Mouse (Mus musculus) midbrain, embryonic 14.5 days (tissue): Measurements from ENCODE around the gene Nid1. TPM values are rescaled to one million over a fixed set of nuclear protein-coding genes. Genes with fewer than 3 reads are reported as not detected.
"Not testable (repeated sequence)": the region's sequence is repeated elsewhere in the genome, so short reads cannot be mapped to it uniquely, and the experiment has no call there.

Source experiments
- ATAC-seq: fragments of 200-750 bp; cut with Nextera tagmentation; 2 replicates; pipeline ENCODE4 v1.8.0; 2017; ENCODE audit warnings: moderate number of reproducible peaks, moderate library complexity; ENCODE audit not compliant: low FRiP score, low TSS enrichment
- DNase-seq: peaks from one replicate; pipeline ENCODE4 v3.0.0-alpha.2; 2015
- H3K27ac ChIP-seq: fragments of 300-500 bp; sonication (generic); replicated peaks from 2 replicates; pipeline ENCODE4 v1.5.1; 2014; ENCODE audit warnings: mild to moderate bottlenecking, low read depth, low read length, moderate library complexity
- H3K27me3 ChIP-seq: fragments of 300-500 bp; sonication (generic); 2 replicates; pipeline ENCODE4 v1.6.1; 2014; ENCODE audit warnings: low read length, control low read depth, mixed read lengths; ENCODE audit not compliant: control insufficient read depth, insufficient read depth
- H3K36me3 ChIP-seq: fragments of 300-500 bp; sonication (generic); 2 replicates; pipeline ENCODE4 v1.6.1; 2014; ENCODE audit warnings: low read length, control low read depth; ENCODE audit not compliant: control insufficient read depth, insufficient read depth
- H3K4me1 ChIP-seq: fragments of 300-500 bp; sonication (generic); 2 replicates; pipeline ENCODE4 v1.6.1; 2014; ENCODE audit warnings: mild to moderate bottlenecking, antibody characterized with exemption, low read length, control low read depth; ENCODE audit not compliant: control insufficient read depth, insufficient read depth
- H3K4me2 ChIP-seq: fragments of 300-500 bp; sonication (generic); 2 replicates; pipeline ENCODE4 v1.6.1; 2014; ENCODE audit warnings: mild to moderate bottlenecking, low read length, moderate library complexity
- H3K4me3 ChIP-seq: fragments of 300-500 bp; sonication (generic); replicated peaks from 2 replicates; pipeline ENCODE4 v1.5.1; 2014; ENCODE audit warnings: low read depth, low read length
- H3K9ac ChIP-seq: fragments of 300-500 bp; sonication (generic); replicated peaks from 2 replicates; pipeline ENCODE4 v1.6.1; 2014; ENCODE audit warnings: mild to moderate bottlenecking, low read length, moderate library complexity
- H3K9me3 ChIP-seq: fragments of 300-500 bp; sonication (generic); 2 replicates; pipeline ENCODE4 v1.6.1; 2016; ENCODE audit warnings: low read length, control low read depth, mixed read lengths; ENCODE audit not compliant: control insufficient read depth
- WGBS: fragments of 180-500 bp; shearing (Covaris S2); extraction: QIAGEN DNeasy Blood & Tissue Kit; methylation state at CpG from one replicate; pipeline ENCODE4 v1.1.7; 2014; 5-methylcytosine and 5-hydroxymethylcytosine counted together
- polyA plus RNA-seq: library from polyadenylated mRNA; unstranded; fragments of >200 nt; fragmentation: Nextera tagmentation; extraction: Ambion mirVana; gene quantifications from 2 replicates; pipeline ENCODE4 v1.2.1, GENCODE M21; 2014

The Nid1 gene
- polyA plus RNA-seq, 1 experiment from 2014 or later = 49.1 TPM

- Histone ChIP-seq H3K4me2 (no peak overlapping the region), H3K4me1 (no peaks in the 10 kb centered on the region), H3K4me3 (no peak overlapping the region), H3K27ac (no peak overlapping the region), H3K9ac (no peak overlapping the region), H3K36me3 (no peaks in the 10 kb centered on the region), H3K27me3 (no peaks in the 10 kb centered on the region), H3K9me3 (no peaks in the 10 kb centered on the region)
- DNase-seq (no peak), ATAC-seq (0 out of 2 replicates have a peak, but pooled peaks have one; percentile 24)
- WGBS = 87% methylated on average over 7 of the region's 7 CpGs
Observed at GRCm38 (mm10) chr13:13531923-13532322, 94.6 kb downstream of the Nid1 start.

- Histone ChIP-seq H3K27me3 (no peaks in the 10 kb centered on the region), H3K9ac (no peak overlapping the region), H3K4me1 (no peaks in the 10 kb centered on the region), H3K36me3 (no peaks in the 10 kb centered on the region), H3K4me2 (no peak overlapping the region), H3K4me3 (no peak overlapping the region), H3K9me3 (no peaks in the 10 kb centered on the region), H3K27ac (no peak overlapping the region)
- DNase-seq (no peak), ATAC-seq (no peak)
- WGBS = 94% methylated on average over 2 of the region's 2 CpGs
Observed at GRCm38 (mm10) chr13:13536555-13536954, 99.2 kb downstream of the Nid1 start.

- no peak overlapping the region for H3K4me3 ChIP-seq
- 90% methylated on average over 2 of the region's 2 CpGs for WGBS
- H3K9ac ChIP-seq = no peak overlapping the region
Observed at GRCm38 (mm10) chr13:13537272-13538015, 100.1 kb downstream of the Nid1 start.

GRCm38 (mm10) chr13:13538585-13539300 is 101.4 kb downstream of the Nid1 start:
- H3K27me3 ChIP-seq = no peaks in the 10 kb centered on the region
- H3K36me3 ChIP-seq = no peaks in the 10 kb centered on the region
- WGBS = 39% methylated on average over 4 of the region's 4 CpGs
- no peak overlapping the region for H3K4me3 ChIP-seq
- H3K4me1 ChIP-seq = no peaks in the 10 kb centered on the region
- DNase-seq = peak; percentile 29
- no peak for ATAC-seq
- no peaks in the 10 kb centered on the region for H3K9me3 ChIP-seq
- no peak overlapping the region for H3K4me2 ChIP-seq
- no peak overlapping the region for H3K27ac ChIP-seq
- H3K9ac ChIP-seq = no peak overlapping the region

More at GRCm38 (mm10) chr13:13537272-13538015, 100.1 kb downstream of the Nid1 start:
- Histone ChIP-seq H3K27ac (no peak overlapping the region), H3K9me3 (no peaks in the 10 kb centered on the region), H3K27me3 (no peaks in the 10 kb centered on the region), H3K4me1 (no peaks in the 10 kb centered on the region), H3K4me2 (no peak overlapping the region), H3K36me3 (no peaks in the 10 kb centered on the region)
- no peak for DNase-seq
- peak; percentile 53; the same call in 1 of the 2 replicates for ATAC-seq

DNA sequence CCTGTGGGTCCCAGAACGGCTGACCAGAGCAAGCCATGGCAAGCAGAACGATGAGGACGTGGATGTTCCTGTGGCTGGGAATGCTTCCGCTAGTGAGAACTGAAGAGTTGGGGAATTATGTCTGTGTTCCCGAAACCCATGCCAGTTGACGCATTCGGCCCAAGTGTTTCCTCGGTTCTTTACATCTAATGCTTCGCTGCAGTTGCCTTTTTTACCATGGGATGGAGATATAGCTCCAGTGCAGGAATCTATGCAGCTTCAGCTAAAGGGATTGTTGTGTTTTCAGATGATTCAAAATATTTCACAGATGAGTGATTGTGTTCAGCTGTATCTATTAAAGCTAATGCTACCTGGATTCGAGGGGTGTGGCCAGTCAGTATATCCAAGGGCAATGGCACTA is 105.7 kb downstream of the Nid1 start:
- H3K27me3 ChIP-seq, H3K4me1 ChIP-seq, H3K4me3 ChIP-seq, DNase-seq, H3K9ac ChIP-seq, H3K9me3 ChIP-seq, ATAC-seq, H3K27ac ChIP-seq, H3K36me3 ChIP-seq, H3K4me2 ChIP-seq: not testable (repeated sequence)
- WGBS = 86% methylated on average over 10 of the region's 10 CpGs

- no peak for DNase-seq
Observed at GRCm38 (mm10) chr13:13546792-13547191, 109.4 kb downstream of the Nid1 start.

GRCm38 (mm10) chr13:13547889-13548288 is 110.5 kb downstream of the Nid1 start:
- WGBS = 85% methylated on average over 4 of the region's 4 CpGs
- no peak overlapping the region for H3K27ac ChIP-seq
- no peak overlapping the region for H3K4me3 ChIP-seq
- H3K36me3 ChIP-seq = no peaks in the 10 kb centered on the region
- no peak overlapping the region for H3K9ac ChIP-seq
- ATAC-seq = no peak
- H3K27me3 ChIP-seq = no peaks in the 10 kb centered on the region
- no peaks in the 10 kb centered on the region for H3K9me3 ChIP-seq
- no peak for DNase-seq
- no peak overlapping the region for H3K4me2 ChIP-seq
- H3K4me1 ChIP-seq = no peaks in the 10 kb centered on the region

More at GRCm38 (mm10) chr13:13546792-13547191, 109.4 kb downstream of the Nid1 start:
- H3K4me3 ChIP-seq = no peak overlapping the region
- no peak overlapping the region for H3K4me2 ChIP-seq
- no peaks in the 10 kb centered on the region for H3K27me3 ChIP-seq
- H3K27ac ChIP-seq = no peak overlapping the region
- H3K4me1 ChIP-seq = no peaks in the 10 kb centered on the region
- H3K9ac ChIP-seq = no peak overlapping the region
- no peak for ATAC-seq
- 75% methylated on average over 3 of the region's 3 CpGs for WGBS
- H3K9me3 ChIP-seq = no peaks in the 10 kb centered on the region
- no peaks in the 10 kb centered on the region for H3K36me3 ChIP-seq

DNA sequence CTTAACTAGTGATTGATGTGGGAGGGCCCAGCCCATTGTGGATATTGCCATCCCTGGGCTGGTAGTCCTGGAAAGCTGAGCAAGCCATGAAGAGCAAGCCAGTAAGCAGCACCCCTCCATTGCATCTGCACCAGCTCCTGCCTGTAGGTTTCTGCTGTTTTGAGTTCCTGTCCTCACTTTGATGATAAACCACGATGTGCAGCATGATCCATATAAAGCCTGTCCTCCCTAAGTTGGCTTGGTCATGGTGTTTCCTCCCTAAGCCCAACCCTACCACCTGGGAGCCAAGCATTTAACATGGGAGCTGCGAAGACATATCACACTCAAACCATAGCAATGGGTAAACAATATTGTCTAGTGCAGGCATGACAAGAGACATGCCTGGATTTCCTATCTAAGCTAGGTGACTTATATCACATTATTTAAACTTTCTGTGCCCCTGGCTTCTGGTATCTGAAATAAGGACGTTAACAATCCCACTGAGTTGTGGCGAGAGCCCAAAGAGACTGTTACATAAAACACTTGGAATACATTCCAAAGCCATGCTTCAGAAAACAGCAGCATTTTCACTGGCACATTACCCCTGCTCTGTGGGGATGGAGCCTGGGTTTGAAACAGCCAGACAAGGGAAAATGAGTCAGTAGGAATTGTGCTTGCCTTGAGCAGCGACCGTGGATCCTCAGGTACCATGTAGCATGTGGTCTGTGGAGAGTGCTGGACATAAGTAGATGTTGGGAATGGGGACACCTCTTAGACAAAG is 111.3 kb downstream of the Nid1 start:
- DNase-seq (no peak), ATAC-seq (no peak)
- Histone ChIP-seq H3K9me3 (no peaks in the 10 kb centered on the region), H3K4me1 (no peaks in the 10 kb centered on the region), H3K36me3 (no peaks in the 10 kb centered on the region), H3K27ac (no peak overlapping the region), H3K4me3 (no peak overlapping the region), H3K27me3 (no peaks in the 10 kb centered on the region), H3K9ac (no peak overlapping the region), H3K4me2 (no peak overlapping the region)
- WGBS = 88% methylated on average over 6 of the region's 6 CpGs
